Mouse (Mus musculus): ENCODE results near the gene Thy1.

The Thy1 gene

GRCm38 (mm10) chr9:44041511-44042395, 1.4 kb upstream of the Thy1 start:
- H3K36me3 ChIP-seq (ENCODE audit: insufficient read depth, low read length), result no peaks in the 10 kb centered on the region
- no peak overlapping the region for H3K4me3 ChIP-seq (replicated peaks; ENCODE audit: low read length)
- TF ChIP-seq POU5F1 (IDR thresholded peaks at IDR 0.05; ENCODE audit: borderline replicate concordance, low read length) (no peak), CTCF (conservative IDR thresholded peaks at IDR 0.05; ENCODE audit: low read length) (no peak)
- peaks cover 52% of the 10 kb centered on the region for H3K4me1 ChIP-seq (replicated peaks; ENCODE audit: low read depth, low read length)
- H3K27me3 ChIP-seq (ENCODE audit: insufficient read depth, low read length), result peaks cover 59% of the 10 kb centered on the region
- peaks cover 16% of the 10 kb centered on the region for H3K9me3 ChIP-seq (ENCODE audit: low read length)

GRCm38 (mm10) chr9:44042396-44042680, 846 bp upstream of the Thy1 start:
- peaks cover 15% of the 10 kb centered on the region for H3K9me3 ChIP-seq (ENCODE audit: low read length)
- H3K36me3 ChIP-seq (ENCODE audit: insufficient read depth, low read length), result no peaks in the 10 kb centered on the region
- peaks cover 48% of the 10 kb centered on the region for H3K4me1 ChIP-seq (replicated peaks; ENCODE audit: low read depth, low read length)
- H3K27me3 ChIP-seq (ENCODE audit: insufficient read depth, low read length), result peaks cover 63% of the 10 kb centered on the region
- H3K4me3 ChIP-seq (replicated peaks; ENCODE audit: low read length), result no peak overlapping the region
- TF ChIP-seq POU5F1 (IDR thresholded peaks at IDR 0.05; ENCODE audit: borderline replicate concordance, low read length), result no peak
- TF ChIP-seq NANOG (IDR thresholded peaks at IDR 0.05; ENCODE audit: borderline replicate concordance, low read length), result no peak
- TF ChIP-seq CTCF (conservative IDR thresholded peaks at IDR 0.05; ENCODE audit: low read length), result no peak

- H3K4me3 ChIP-seq (replicated peaks; ENCODE audit: low read length), result peak overlapping the region; percentile 80
- no peak for TF ChIP-seq CTCF (conservative IDR thresholded peaks at IDR 0.05; ENCODE audit: low read length)
- TF ChIP-seq POU5F1 (IDR thresholded peaks at IDR 0.05; ENCODE audit: borderline replicate concordance, low read length), result no peak
- TF ChIP-seq NANOG (IDR thresholded peaks at IDR 0.05; ENCODE audit: borderline replicate concordance, low read length), result no peak
- H3K36me3 ChIP-seq (ENCODE audit: insufficient read depth, low read length), result no peaks in the 10 kb centered on the region
- peaks cover 56% of the 10 kb centered on the region for H3K4me1 ChIP-seq (replicated peaks; ENCODE audit: low read depth, low read length)
- 0 out of 2 replicates have a peak, but pooled peaks cover under 1% of the 10 kb centered on the region for H3K9me3 ChIP-seq (ENCODE audit: low read length)
- H3K27me3 ChIP-seq (ENCODE audit: insufficient read depth, low read length), result peaks cover 73% of the 10 kb centered on the region
Observed at GRCm38 (mm10) chr9:44043708-44044425, 683 bp downstream of the Thy1 start.

GRCm38 (mm10) chr9:44044426-44045157, 1.4 kb downstream of the Thy1 start:
- Histone ChIP-seq H3K4me1 (replicated peaks; ENCODE audit: low read depth, low read length) (peaks cover 63% of the 10 kb centered on the region), H3K27me3 (ENCODE audit: insufficient read depth, low read length) (peaks cover 76% of the 10 kb centered on the region), H3K4me3 (replicated peaks; ENCODE audit: low read length) (peak overlapping the region; percentile 80), H3K9me3 (ENCODE audit: low read length) (no peaks in the 10 kb centered on the region), H3K36me3 (ENCODE audit: insufficient read depth, low read length) (no peaks in the 10 kb centered on the region)
- TF ChIP-seq NANOG (IDR thresholded peaks at IDR 0.05; ENCODE audit: borderline replicate concordance, low read length) (no peak), POU5F1 (IDR thresholded peaks at IDR 0.05; ENCODE audit: borderline replicate concordance, low read length) (no peak), CTCF (conservative IDR thresholded peaks at IDR 0.05; ENCODE audit: low read length) (no peak)

- Histone ChIP-seq H3K27me3 (ENCODE audit: insufficient read depth, low read length) (peaks cover 74% of the 10 kb centered on the region), H3K36me3 (ENCODE audit: insufficient read depth, low read length) (no peaks in the 10 kb centered on the region), H3K4me1 (replicated peaks; ENCODE audit: low read depth, low read length) (peaks cover 64% of the 10 kb centered on the region), H3K4me3 (replicated peaks; ENCODE audit: low read length) (no peak overlapping the region), H3K9me3 (ENCODE audit: low read length) (no peaks in the 10 kb centered on the region)
- TF ChIP-seq POU5F1 (IDR thresholded peaks at IDR 0.05; ENCODE audit: borderline replicate concordance, low read length) (no peak), NANOG (IDR thresholded peaks at IDR 0.05; ENCODE audit: borderline replicate concordance, low read length) (no peak), CTCF (conservative IDR thresholded peaks at IDR 0.05; ENCODE audit: low read length) (no peak)
Observed at GRCm38 (mm10) chr9:44045158-44045883, 2.1 kb downstream of the Thy1 start.

GRCm38 (mm10) chr9:44045884-44046272, 2.7 kb downstream of the Thy1 start:
- TF ChIP-seq CTCF (conservative IDR thresholded peaks at IDR 0.05; ENCODE audit: low read length), result no peak
- no peak for TF ChIP-seq NANOG (IDR thresholded peaks at IDR 0.05; ENCODE audit: borderline replicate concordance, low read length)
- TF ChIP-seq POU5F1 (IDR thresholded peaks at IDR 0.05; ENCODE audit: borderline replicate concordance, low read length), result no peak
- H3K9me3 ChIP-seq (ENCODE audit: low read length), result no peaks in the 10 kb centered on the region
- peaks cover 75% of the 10 kb centered on the region for H3K27me3 ChIP-seq (ENCODE audit: insufficient read depth, low read length)
- peaks cover 61% of the 10 kb centered on the region for H3K4me1 ChIP-seq (replicated peaks; ENCODE audit: low read depth, low read length)
- no peak overlapping the region for H3K4me3 ChIP-seq (replicated peaks; ENCODE audit: low read length)
- no peaks in the 10 kb centered on the region for H3K36me3 ChIP-seq (ENCODE audit: insufficient read depth, low read length)

- TF ChIP-seq POU5F1 (IDR thresholded peaks at IDR 0.05; ENCODE audit: borderline replicate concordance, low read length), result no peak
- TF ChIP-seq CTCF (conservative IDR thresholded peaks at IDR 0.05; ENCODE audit: low read length), result no peak
- no peaks in the 10 kb centered on the region for H3K36me3 ChIP-seq (ENCODE audit: insufficient read depth, low read length)
- H3K4me3 ChIP-seq (replicated peaks; ENCODE audit: low read length), result no peak overlapping the region
- peaks cover 55% of the 10 kb centered on the region for H3K4me1 ChIP-seq (replicated peaks; ENCODE audit: low read depth, low read length)
- H3K27me3 ChIP-seq (ENCODE audit: insufficient read depth, low read length), result peaks cover 70% of the 10 kb centered on the region
- no peaks in the 10 kb centered on the region for H3K9me3 ChIP-seq (ENCODE audit: low read length)
Observed at GRCm38 (mm10) chr9:44046426-44046825, 3.2 kb downstream of the Thy1 start.

- H3K4me3 ChIP-seq (replicated peaks; ENCODE audit: low read length), result no peak overlapping the region
- H3K27me3 ChIP-seq (ENCODE audit: insufficient read depth, low read length), result peaks cover 64% of the 10 kb centered on the region
- H3K36me3 ChIP-seq (ENCODE audit: insufficient read depth, low read length), result no peaks in the 10 kb centered on the region
- peaks cover 51% of the 10 kb centered on the region for H3K4me1 ChIP-seq (replicated peaks; ENCODE audit: low read depth, low read length)
- TF ChIP-seq NANOG (IDR thresholded peaks at IDR 0.05; ENCODE audit: borderline replicate concordance, low read length), result no peak
- TF ChIP-seq POU5F1 (IDR thresholded peaks at IDR 0.05; ENCODE audit: borderline replicate concordance, low read length), result no peak
- TF ChIP-seq CTCF (conservative IDR thresholded peaks at IDR 0.05; ENCODE audit: low read length), result no peak
- H3K9me3 ChIP-seq (ENCODE audit: low read length), result no peaks in the 10 kb centered on the region
Observed at GRCm38 (mm10) chr9:44047071-44047470, 3.9 kb downstream of the Thy1 start.
